8 mouse cellular contexts compared by ENCODE assay signal in genomic region chr2:27886608-27887460, GRCm38 (mm10). TPM values are rescaled to one million over a fixed set of nuclear protein-coding genes. Genes with fewer than 3 reads are reported as not detected.
DNase-seq lines count a peak whose midpoint lies in the region; ATAC-seq and TF ChIP-seq lines count a peak whose summit lies in the region.

No protein-coding gene starts in this region.

- H3K4me1 ChIP-seq in forebrain, embryonic 12.5 days = peaks cover 45% of the 10 kb centered on the region
- peaks cover 56% of the 10 kb centered on the region for H3K4me1 ChIP-seq in hindbrain, embryonic 10.5 days (replicated peaks)
- H3K4me1 ChIP-seq in limb, embryonic 13.5 days = peaks cover 75% of the 10 kb centered on the region
- peaks cover 45% of the 10 kb centered on the region for H3K4me1 ChIP-seq in midbrain, embryonic 13.5 days (replicated peaks)

- H3K4me2 ChIP-seq in forebrain, embryonic 12.5 days = peak overlapping the region; percentile 81
- peak overlapping the region; percentile 93 for H3K4me2 ChIP-seq in limb, embryonic 13.5 days (replicated peaks)
- H3K4me2 ChIP-seq in midbrain, embryonic 13.5 days (replicated peaks) = peak overlapping the region; percentile 98

- H3K36me3 ChIP-seq in C2C12 (ENCODE audit: control insufficient read depth, insufficient read depth) = peaks cover 24% of the 10 kb centered on the region
- H3K36me3 ChIP-seq in forebrain, embryonic 12.5 days (replicated peaks) = no peaks in the 10 kb centered on the region
- H3K36me3 ChIP-seq in hindbrain, embryonic 10.5 days = no peaks in the 10 kb centered on the region
- H3K36me3 ChIP-seq in limb, embryonic 13.5 days = peaks cover 12% of the 10 kb centered on the region; the same call in 1 of the 2 replicates
- no peaks in the 10 kb centered on the region for H3K36me3 ChIP-seq in midbrain, embryonic 13.5 days

- peak overlapping the region; percentile 96 for H3ac ChIP-seq in C2C12 (ENCODE audit: control insufficient read depth, insufficient read length, low read depth)

- no peaks in the 10 kb centered on the region for H3K27me3 ChIP-seq in C2C12 (ENCODE audit: control insufficient read depth, insufficient read depth, insufficient read length)
- peaks cover 56% of the 10 kb centered on the region for H3K27me3 ChIP-seq in forebrain, embryonic 12.5 days
- H3K27me3 ChIP-seq in hindbrain, embryonic 10.5 days (ENCODE audit: insufficient read depth, poor library complexity, severe bottlenecking) = peaks cover 43% of the 10 kb centered on the region
- H3K27me3 ChIP-seq in limb, embryonic 13.5 days = no peaks in the 10 kb centered on the region
- peaks cover 25% of the 10 kb centered on the region for H3K27me3 ChIP-seq in midbrain, embryonic 13.5 days

- ATAC-seq in forebrain, embryonic 12.5 days (ENCODE audit: low FRiP score) = peak; percentile 37; the same call in 1 of the 2 replicates
- ATAC-seq in limb, embryonic 13.5 days (ENCODE audit: low FRiP score, low read depth) = no peak; the same call in 1 of the 2 replicates
- ATAC-seq in midbrain, embryonic 13.5 days = peak; percentile 57

- H3K9ac ChIP-seq in forebrain, embryonic 12.5 days = peak overlapping the region; percentile 61
- peak overlapping the region; percentile 96 for H3K9ac ChIP-seq in limb, embryonic 13.5 days
- H3K9ac ChIP-seq in midbrain, embryonic 13.5 days (replicated peaks) = peak overlapping the region; percentile 70

- whole genome bisulfite sequencing in forebrain, embryonic 12.5 days = under 1% methylated on average over 66 of the region's 67 CpGs
- WGBS in hindbrain, embryonic 10.5 days = under 1% methylated on average over 67 of the region's 67 CpGs
- WGBS in limb, embryonic 13.5 days = under 1% methylated on average over 53 of the region's 67 CpGs
- WGBS in midbrain, embryonic 13.5 days = under 1% methylated on average over 67 of the region's 67 CpGs

- peak overlapping the region; percentile 87 for H3K4me3 ChIP-seq in C2C12 (ENCODE audit: insufficient read depth, poor library complexity, severe bottlenecking)
- H3K4me3 ChIP-seq in forebrain, embryonic 12.5 days (replicated peaks) = peak overlapping the region; percentile 54
- H3K4me3 ChIP-seq in hindbrain, embryonic 10.5 days = peak overlapping the region; percentile 75
- peak overlapping the region; percentile 93 for H3K4me3 ChIP-seq in limb, embryonic 13.5 days
- H3K4me3 ChIP-seq in midbrain, embryonic 13.5 days (replicated peaks) = peak overlapping the region; percentile 59

- H3K27ac ChIP-seq in forebrain, embryonic 12.5 days = peak overlapping the region; percentile 78
- H3K27ac ChIP-seq in hindbrain, embryonic 10.5 days = peak overlapping the region; percentile 91
- peak overlapping the region; percentile 97 for H3K27ac ChIP-seq in limb, embryonic 13.5 days
- H3K27ac ChIP-seq in midbrain, embryonic 13.5 days = peak overlapping the region; percentile 56

- H3K79me2 ChIP-seq in C2C12 (ENCODE audit: control insufficient read depth, insufficient read depth) = peaks cover 57% of the 10 kb centered on the region

- no peaks in the 10 kb centered on the region for H3K9me3 ChIP-seq in forebrain, embryonic 12.5 days
- H3K9me3 ChIP-seq in hindbrain, embryonic 10.5 days = no peaks in the 10 kb centered on the region
- H3K9me3 ChIP-seq in limb, embryonic 13.5 days = no peaks in the 10 kb centered on the region
- H3K9me3 ChIP-seq in midbrain, embryonic 13.5 days = no peaks in the 10 kb centered on the region

- no peak for TF ChIP-seq CTCF in C2C12 (IDR thresholded peaks at IDR 0.05; ENCODE audit: control insufficient read depth, insufficient read depth, insufficient read length)

- peak; percentile 75 for DNase-seq in R1 (ENCODE audit: low read depth, low spot score)
- peak; percentile 57 for DNase-seq in hindbrain, embryonic 10.5 days (ENCODE audit: low spot score)
- peak; percentile 43 for DNase-seq in thymus, postnatal 14 days
- no peak for DNase-seq in frontal cortex, postnatal 14 days (ENCODE audit: low spot score in 2 of 2)

- H3K79me3 ChIP-seq in C2C12 (ENCODE audit: low read depth) = peaks cover 50% of the 10 kb centered on the region

TF ChIP-seq in C2C12, 6 proteins besides CTCF, POLR2A, EP300 and RAD21:
- TF ChIP-seq FOSL1 (IDR thresholded peaks at IDR 0.05; ENCODE audit: insufficient read depth, low read length, poor library complexity, severe bottlenecking) (no peak), MAX (IDR thresholded peaks at IDR 0.05) (peak; percentile 31)

RNA-seq across cellular contexts. Expression of gene Col5a1, which starts 0.6 kb away (rescaled TPM):
- 37.9 TPM for polyA plus RNA-seq in C2C12 (2012; fragmentation: generic; extraction: Trizol)
- 17.1 and 21.7 TPM in 2 replicates for polyA plus RNA-seq in forebrain, embryonic 12.5 days (2016; fragmentation: Nextera tagmentation; extraction: Ambion mirVana)
- polyA plus RNA-seq in hindbrain, embryonic 10.5 days (2016; fragmentation: Nextera tagmentation; extraction: Ambion mirVana) = 21.2 and 25.6 TPM in 2 replicates
- polyA plus RNA-seq in limb, embryonic 13.5 days (2015; fragmentation: Nextera tagmentation; extraction: Ambion mirVana) = 128 and 133 TPM in 2 replicates
- 7.1 and 9.2 TPM in 2 replicates for polyA plus RNA-seq in midbrain, embryonic 13.5 days (2015; fragmentation: Nextera tagmentation; extraction: Ambion mirVana)

Comparison
In these comparisons a context has a peak if more than half of its experiments do, and no peak if none do; other contexts are left out.
1. DNase-seq: peak in R1 (single experiment), hindbrain, embryonic 10.5 days (single experiment) and thymus, postnatal 14 days (single experiment); none in frontal cortex, postnatal 14 days (0 of 2).
2. Peak in every context shown above with its lines, with median percentiles within 50 percentile points of each other: H3K4me3 ChIP-seq, H3K27ac ChIP-seq, H3K4me2 ChIP-seq and H3K9ac ChIP-seq.